ENCODE assay signal across 15 mouse cellular contexts in the genomic region with DNA sequence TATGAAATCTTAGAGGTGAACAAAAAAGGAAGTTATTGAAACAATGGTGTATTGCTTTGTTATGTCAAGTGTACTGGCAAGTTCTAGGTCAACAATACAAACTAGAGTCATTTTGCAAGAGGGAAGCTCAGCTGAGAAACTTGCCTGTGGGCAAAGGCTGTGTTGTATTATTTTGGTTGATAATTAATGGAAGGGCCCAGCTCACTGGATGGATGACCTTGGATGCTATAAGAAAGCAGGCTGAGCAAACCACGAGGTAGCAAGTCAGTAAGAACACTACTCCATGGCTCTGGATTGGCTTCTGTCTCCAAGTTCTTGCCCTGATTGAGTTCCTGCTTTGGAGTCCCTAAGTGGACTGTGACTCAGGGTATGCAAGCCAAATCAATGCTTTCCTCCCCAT.
DNase-seq lines count a peak whose midpoint lies in the region; ATAC-seq and TF ChIP-seq lines count a peak whose summit lies in the region.
"Had no signal": no experiment of that assay in that cellular context is flagged by ENCODE, and none has a peak within 500 bp of the region (broad histone marks: within the 10 kb centered on the region; RNA-seq: fewer than 3 reads in every experiment).

No protein-coding gene starts in this region.

- H3K27me3 ChIP-seq in intestine, embryonic 15.5 days (replicated peaks), result no peaks in the 10 kb centered on the region
- H3K27me3 ChIP-seq in intestine, postnatal 0 days (replicated peaks; ENCODE audit: control insufficient read depth, insufficient read depth, low read length), result no peaks in the 10 kb centered on the region
- H3K27me3 ChIP-seq in stomach, embryonic 15.5 days (replicated peaks), result no peaks in the 10 kb centered on the region
- no peaks in the 10 kb centered on the region for H3K27me3 ChIP-seq in stomach, postnatal 0 days (ENCODE audit: control insufficient read depth, insufficient read depth, low read length)
- H3K27me3 ChIP-seq: forebrain, embryonic 15.5 days had no signal

- H3K9me3 ChIP-seq in intestine, embryonic 15.5 days, result no peaks in the 10 kb centered on the region
- H3K9me3 ChIP-seq in intestine, postnatal 0 days (ENCODE audit: control insufficient read depth), result 0 out of 2 replicates have a peak, but pooled peaks cover 4% of the 10 kb centered on the region
- H3K9me3 ChIP-seq in stomach, embryonic 15.5 days, result no peaks in the 10 kb centered on the region
- H3K9me3 ChIP-seq in stomach, postnatal 0 days (ENCODE audit: control insufficient read depth, low read length), result no peaks in the 10 kb centered on the region
- H3K9me3 ChIP-seq: forebrain, embryonic 15.5 days had no signal

- no peak overlapping the region for H3K9ac ChIP-seq in intestine, embryonic 15.5 days
- H3K9ac ChIP-seq in intestine, postnatal 0 days (ENCODE audit: low read depth, low read length), result no peak overlapping the region
- no peak overlapping the region for H3K9ac ChIP-seq in stomach, embryonic 15.5 days
- H3K9ac ChIP-seq in stomach, postnatal 0 days (ENCODE audit: low read length), result no peak overlapping the region
- H3K9ac ChIP-seq: forebrain, embryonic 15.5 days had no signal

- no peak overlapping the region for H3K4me3 ChIP-seq in intestine, embryonic 15.5 days (replicated peaks)
- H3K4me3 ChIP-seq in intestine, postnatal 0 days (ENCODE audit: low read depth, low read length), result no peak overlapping the region
- no peak overlapping the region for H3K4me3 ChIP-seq in stomach, embryonic 15.5 days (replicated peaks)
- H3K4me3 ChIP-seq in stomach, postnatal 0 days (ENCODE audit: low read depth, low read length), result no peak overlapping the region
- H3K4me3 ChIP-seq: forebrain, embryonic 15.5 days; heart, embryonic 10.5 days had no signal

- DNase-seq in stomach, postnatal 0 days (ENCODE audit: low spot score), result no peak
- peak; percentile 27 for DNase-seq in kidney, postnatal 14 days
- DNase-seq in right cerebral cortex, postnatal 36 days (ENCODE audit: low spot score in 2 of 2), result no peak
- DNase-seq: adrenal gland, postnatal 25 days; cerebellum, adult 11 months; cerebellum, adult 9-11 months; lung, postnatal 10 days had no signal

- TF ChIP-seq EP300 in stomach, postnatal 0 days (optimal IDR thresholded peaks at IDR 0.05), result no peak

- peak; percentile 61 for ATAC-seq in intestine, embryonic 15.5 days
- ATAC-seq in intestine, postnatal 0 days, result no peak
- ATAC-seq in stomach, embryonic 15.5 days (ENCODE audit: insufficient read depth, low FRiP score, low read depth), result peak; percentile 14; the same call in 1 of the 2 replicates
- ATAC-seq in stomach, postnatal 0 days (ENCODE audit: low FRiP score, low TSS enrichment), result no peak
- ATAC-seq in granulocyte monocyte progenitor cell, adult 5-6 weeks (replicated peaks; ENCODE audit: poor library complexity, severe bottlenecking), result no peak
- ATAC-seq: forebrain, embryonic 15.5 days; hindbrain, embryonic 16.5 days had no signal

- H3K4me1 ChIP-seq in intestine, embryonic 15.5 days (replicated peaks), result no peaks in the 10 kb centered on the region
- H3K4me1 ChIP-seq in intestine, postnatal 0 days (replicated peaks; ENCODE audit: control insufficient read depth, insufficient read depth, low read length), result no peaks in the 10 kb centered on the region
- H3K4me1 ChIP-seq in stomach, embryonic 15.5 days, result no peaks in the 10 kb centered on the region
- H3K4me1 ChIP-seq in stomach, postnatal 0 days (replicated peaks; ENCODE audit: control insufficient read depth, insufficient read depth), result no peaks in the 10 kb centered on the region
- H3K4me1 ChIP-seq: forebrain, embryonic 15.5 days had no signal

- no peak overlapping the region for H3K27ac ChIP-seq in intestine, embryonic 15.5 days
- no peak overlapping the region for H3K27ac ChIP-seq in intestine, postnatal 0 days (ENCODE audit: low read depth, low read length)
- no peak overlapping the region for H3K27ac ChIP-seq in stomach, embryonic 15.5 days
- H3K27ac ChIP-seq in stomach, postnatal 0 days (replicated peaks), result no peak overlapping the region
- H3K27ac ChIP-seq: forebrain, embryonic 15.5 days; heart, embryonic 10.5 days had no signal

- no peaks in the 10 kb centered on the region for H3K36me3 ChIP-seq in intestine, embryonic 15.5 days
- no peaks in the 10 kb centered on the region for H3K36me3 ChIP-seq in intestine, postnatal 0 days (ENCODE audit: control insufficient read depth, insufficient read depth)
- H3K36me3 ChIP-seq in stomach, embryonic 15.5 days, result no peaks in the 10 kb centered on the region
- no peaks in the 10 kb centered on the region for H3K36me3 ChIP-seq in stomach, postnatal 0 days (ENCODE audit: control insufficient read depth, insufficient read depth, low read length)
- H3K36me3 ChIP-seq: forebrain, embryonic 15.5 days; heart, embryonic 10.5 days had no signal

- 64% methylated on average over 1 of the region's 1 CpGs for WGBS in intestine, embryonic 15.5 days
- 32% methylated on average over 1 of the region's 1 CpGs for WGBS in intestine, postnatal 0 days
- whole genome bisulfite sequencing in stomach, embryonic 15.5 days, result 50% methylated on average over 1 of the region's 1 CpGs
- 60% methylated on average over 1 of the region's 1 CpGs for WGBS in stomach, postnatal 0 days

- no peak overlapping the region for H3K4me2 ChIP-seq in intestine, embryonic 15.5 days (replicated peaks)
- H3K4me2 ChIP-seq in intestine, postnatal 0 days (replicated peaks; ENCODE audit: low read depth), result no peak overlapping the region
- H3K4me2 ChIP-seq in stomach, embryonic 15.5 days, result no peak overlapping the region
- no peak overlapping the region for H3K4me2 ChIP-seq in stomach, postnatal 0 days (replicated peaks; ENCODE audit: low read depth)
- H3K4me2 ChIP-seq: forebrain, embryonic 15.5 days; midbrain, embryonic 11.5 days had no signal

- no peak for TF ChIP-seq CTCF in intestine, postnatal 0 days (IDR thresholded peaks at IDR 0.05; ENCODE audit: low read depth)
- TF ChIP-seq CTCF in stomach, postnatal 0 days (IDR thresholded peaks at IDR 0.05; ENCODE audit: low read depth), result no peak

Comparison
In these comparisons a context has a peak if more than half of its experiments do, and no peak if none do; other contexts are left out.
1. ATAC-seq: peak in intestine, embryonic 15.5 days (single experiment) and stomach, embryonic 15.5 days (single experiment); none in intestine, postnatal 0 days (single experiment), stomach, postnatal 0 days (single experiment) and granulocyte monocyte progenitor cell, adult 5-6 weeks (single experiment).